Mouse (Mus musculus) hindbrain, embryonic 15.5 days (tissue): Measurements from ENCODE around the gene Aff3. TPM values are rescaled to one million over a fixed set of nuclear protein-coding genes. Genes with fewer than 3 reads are reported as not detected.

Experiments used
- ATAC-seq: fragments of 200-750 bp; cut with Nextera tagmentation; 2 replicates; pipeline ENCODE4 v1.8.0; 2017; ENCODE audit warnings: low read depth, moderate number of reproducible peaks, moderate TSS enrichment; ENCODE audit not compliant: low FRiP score
- H3K27ac ChIP-seq: fragments of 300-500 bp; sonication (generic); replicated peaks from 2 replicates; pipeline ENCODE4 v1.5.1; 2015; ENCODE audit warnings: mild to moderate bottlenecking, inconsistent platforms
- H3K27me3 ChIP-seq: fragments of 300-500 bp; sonication (generic); 2 replicates; pipeline ENCODE4 v1.6.1; 2015; ENCODE audit warnings: control low read depth, inconsistent platforms
- H3K36me3 ChIP-seq: fragments of 300-500 bp; sonication (generic); 2 replicates; pipeline ENCODE4 v1.6.1; 2015; ENCODE audit warnings: control low read depth, inconsistent platforms
- H3K4me1 ChIP-seq: fragments of 300-500 bp; sonication (generic); replicated peaks from 2 replicates; pipeline ENCODE4 v1.6.1; 2015; ENCODE audit warnings: control low read depth, inconsistent platforms
- H3K4me2 ChIP-seq: fragments of 300-500 bp; sonication (generic); 2 replicates; pipeline ENCODE4 v1.6.1; 2015; ENCODE audit warnings: moderate library complexity, mild to moderate bottlenecking, inconsistent platforms
- H3K4me3 ChIP-seq: fragments of 300-500 bp; sonication (generic); 2 replicates; pipeline ENCODE4 v1.5.1; 2015; ENCODE audit warnings: mild to moderate bottlenecking, inconsistent platforms
- H3K9ac ChIP-seq: fragments of 300-500 bp; sonication (generic); 2 replicates; pipeline ENCODE4 v1.6.1; 2015; ENCODE audit warnings: inconsistent platforms
- H3K9me3 ChIP-seq: fragments of 300-500 bp; sonication (generic); 2 replicates; pipeline ENCODE4 v1.6.1; 2016; ENCODE audit warnings: control low read depth, inconsistent platforms
- WGBS: fragments of 180-500 bp; shearing (Covaris S2); methylation state at CpG from one replicate; pipeline ENCODE4 v1.1.7; 2015; 5-methylcytosine and 5-hydroxymethylcytosine counted together
- polyA plus RNA-seq: library from polyadenylated mRNA; unstranded; fragments of >200 nt; fragmentation: Nextera tagmentation; extraction: Ambion mirVana; gene quantifications from 2 replicates; pipeline ENCODE4 v1.2.1, GENCODE M21; 2015

Gene Aff3
- polyA plus RNA-seq, 1 experiment from 2014 or later: 33.4 TPM

GRCm38 (mm10) chr1:38671019-38671418 is 6.3 kb upstream of the Aff3 start:
- H3K9me3 ChIP-seq: no peaks in the 10 kb centered on the region
- H3K36me3 ChIP-seq: no peaks in the 10 kb centered on the region
- WGBS: 49% methylated on average over 5 of the region's 5 CpGs
- no peaks in the 10 kb centered on the region for H3K27me3 ChIP-seq
- no peak overlapping the region for H3K27ac ChIP-seq
- no peaks in the 10 kb centered on the region for H3K4me1 ChIP-seq
- no peak overlapping the region for H3K4me3 ChIP-seq
- H3K9ac ChIP-seq: no peak overlapping the region
- H3K4me2 ChIP-seq: no peak overlapping the region
- no peak for ATAC-seq

GRCm38 (mm10) chr1:38668327-38668726 is 3.6 kb upstream of the Aff3 start:
- Histone ChIP-seq H3K4me3 (no peak overlapping the region), H3K27ac (no peak overlapping the region), H3K36me3 (no peaks in the 10 kb centered on the region), H3K9ac (no peak overlapping the region), H3K4me1 (no peaks in the 10 kb centered on the region), H3K27me3 (no peaks in the 10 kb centered on the region), H3K4me2 (no peak overlapping the region), H3K9me3 (no peaks in the 10 kb centered on the region)
- ATAC-seq: no peak
- whole genome bisulfite sequencing: 95% methylated on average over 10 of the region's 10 CpGs

GRCm38 (mm10) chr1:38667892-38668291 is 3.1 kb upstream of the Aff3 start:
- WGBS: 84% methylated on average over 9 of the region's 9 CpGs
- no peaks in the 10 kb centered on the region for H3K36me3 ChIP-seq

GRCm38 (mm10) chr1:38666766-38667118 is 2.0 kb upstream of the Aff3 start:
- no peak overlapping the region for H3K27ac ChIP-seq
- ATAC-seq: no peak
- H3K27me3 ChIP-seq: no peaks in the 10 kb centered on the region
- WGBS: 73% methylated on average over 10 of the region's 10 CpGs
- H3K9ac ChIP-seq: no peak overlapping the region
- no peak overlapping the region for H3K4me2 ChIP-seq
- no peaks in the 10 kb centered on the region for H3K36me3 ChIP-seq
- no peaks in the 10 kb centered on the region for H3K4me1 ChIP-seq
- H3K9me3 ChIP-seq: no peaks in the 10 kb centered on the region
- H3K4me3 ChIP-seq: no peak overlapping the region

More at GRCm38 (mm10) chr1:38667892-38668291, 3.1 kb upstream of the Aff3 start:
- Histone ChIP-seq H3K4me2 (no peak overlapping the region), H3K4me1 (no peaks in the 10 kb centered on the region), H3K9me3 (no peaks in the 10 kb centered on the region), H3K27ac (no peak overlapping the region), H3K9ac (no peak overlapping the region), H3K4me3 (no peak overlapping the region), H3K27me3 (no peaks in the 10 kb centered on the region)
- ATAC-seq: no peak

- no peak overlapping the region for H3K27ac ChIP-seq
- 78% methylated on average over 5 of the region's 5 CpGs for WGBS
- no peaks in the 10 kb centered on the region for H3K9me3 ChIP-seq
- H3K4me2 ChIP-seq: no peak overlapping the region
- ATAC-seq: no peak
- no peaks in the 10 kb centered on the region for H3K36me3 ChIP-seq
- no peak overlapping the region for H3K4me3 ChIP-seq
- no peak overlapping the region for H3K9ac ChIP-seq
- no peaks in the 10 kb centered on the region for H3K27me3 ChIP-seq
- H3K4me1 ChIP-seq: no peaks in the 10 kb centered on the region
These were observed 1.5 kb upstream of the Aff3 start for GRCm38 (mm10) chr1:38666111-38666765.

GRCm38 (mm10) chr1:38665611-38666010 is 856 bp upstream of the Aff3 start:
- 96% methylated on average over 1 of the region's 1 CpGs for WGBS
- no peak overlapping the region for H3K27ac ChIP-seq
- H3K9ac ChIP-seq: no peak overlapping the region
- H3K9me3 ChIP-seq: no peaks in the 10 kb centered on the region
- no peak overlapping the region for H3K4me3 ChIP-seq
- no peak overlapping the region for H3K4me2 ChIP-seq
- ATAC-seq: no peak
- no peaks in the 10 kb centered on the region for H3K4me1 ChIP-seq
- no peaks in the 10 kb centered on the region for H3K27me3 ChIP-seq
- H3K36me3 ChIP-seq: no peaks in the 10 kb centered on the region

- ATAC-seq: no peak
- H3K27ac ChIP-seq: no peak overlapping the region
- H3K9me3 ChIP-seq: no peaks in the 10 kb centered on the region
- no peaks in the 10 kb centered on the region for H3K4me1 ChIP-seq
- H3K36me3 ChIP-seq: no peaks in the 10 kb centered on the region
- H3K9ac ChIP-seq: no peak overlapping the region
- H3K4me3 ChIP-seq: no peak overlapping the region
- no peak overlapping the region for H3K4me2 ChIP-seq
- 95% methylated on average over 4 of the region's 4 CpGs for WGBS
- no peaks in the 10 kb centered on the region for H3K27me3 ChIP-seq
These were observed 494 bp downstream of the Aff3 start for GRCm38 (mm10) chr1:38664261-38664660.

- H3K4me3 ChIP-seq: no peak overlapping the region
- H3K9ac ChIP-seq: no peak overlapping the region
- no peak overlapping the region for H3K4me2 ChIP-seq
- H3K36me3 ChIP-seq: no peaks in the 10 kb centered on the region
- 83% methylated on average over 3 of the region's 3 CpGs for WGBS
- no peak for ATAC-seq
- H3K9me3 ChIP-seq: no peaks in the 10 kb centered on the region
- H3K4me1 ChIP-seq: no peaks in the 10 kb centered on the region
- no peak overlapping the region for H3K27ac ChIP-seq
- H3K27me3 ChIP-seq: no peaks in the 10 kb centered on the region
These were observed 2.0 kb downstream of the Aff3 start for GRCm38 (mm10) chr1:38662616-38663193.

GRCm38 (mm10) chr1:38658933-38659553 is 5.7 kb downstream of the Aff3 start:
- Histone ChIP-seq H3K9ac (no peak overlapping the region), H3K9me3 (no peaks in the 10 kb centered on the region)
- WGBS: 80% methylated on average over 4 of the region's 4 CpGs

GRCm38 (mm10) chr1:38658376-38658775 is 6.4 kb downstream of the Aff3 start:
- ATAC-seq: no peak
- H3K27ac ChIP-seq: no peak overlapping the region
- no peaks in the 10 kb centered on the region for H3K27me3 ChIP-seq
- no peaks in the 10 kb centered on the region for H3K36me3 ChIP-seq
- H3K9me3 ChIP-seq: no peaks in the 10 kb centered on the region
- WGBS: 93% methylated on average over 9 of the region's 9 CpGs
- no peak overlapping the region for H3K4me2 ChIP-seq
- no peak overlapping the region for H3K9ac ChIP-seq
- H3K4me1 ChIP-seq: no peaks in the 10 kb centered on the region
- H3K4me3 ChIP-seq: no peak overlapping the region

More at GRCm38 (mm10) chr1:38658933-38659553, 5.7 kb downstream of the Aff3 start:
- no peaks in the 10 kb centered on the region for H3K4me1 ChIP-seq
- no peak for ATAC-seq
- H3K4me2 ChIP-seq: no peak overlapping the region
- H3K4me3 ChIP-seq: no peak overlapping the region
- no peaks in the 10 kb centered on the region for H3K36me3 ChIP-seq
- H3K27me3 ChIP-seq: no peaks in the 10 kb centered on the region
- H3K27ac ChIP-seq: no peak overlapping the region

- ATAC-seq: no peak
- Histone ChIP-seq H3K27ac (no peak overlapping the region), H3K4me1 (no peaks in the 10 kb centered on the region), H3K4me2 (no peak overlapping the region), H3K4me3 (no peak overlapping the region), H3K9ac (no peak overlapping the region), H3K36me3 (no peaks in the 10 kb centered on the region), H3K27me3 (no peaks in the 10 kb centered on the region), H3K9me3 (no peaks in the 10 kb centered on the region)
- WGBS: 83% methylated on average over 7 of the region's 7 CpGs
These were observed 7.1 kb downstream of the Aff3 start for GRCm38 (mm10) chr1:38657606-38658005.

GRCm38 (mm10) chr1:38654981-38655540 is 9.7 kb downstream of the Aff3 start:
- H3K36me3 ChIP-seq: no peaks in the 10 kb centered on the region
- ATAC-seq: no peak
- H3K4me1 ChIP-seq: no peaks in the 10 kb centered on the region
- H3K4me3 ChIP-seq: no peak overlapping the region
- H3K27ac ChIP-seq: no peak overlapping the region
- no peak overlapping the region for H3K4me2 ChIP-seq
- 97% methylated on average over 5 of the region's 5 CpGs for WGBS
- no peaks in the 10 kb centered on the region for H3K9me3 ChIP-seq
- H3K9ac ChIP-seq: no peak overlapping the region
- H3K27me3 ChIP-seq: no peaks in the 10 kb centered on the region
